Mouse (Mus musculus) embryonic facial prominence, embryonic 11.5 days (tissue): ENCODE data around the gene Rnaseh2a. TPM values are rescaled to one million over a fixed set of nuclear protein-coding genes. Genes with fewer than 3 reads are reported as not detected.

ENCODE experiments used
- ATAC-seq: fragments of 200-750 bp; cut with Nextera tagmentation; replicated peaks from 2 replicates; pipeline ENCODE4 v1.8.0; 2017; ENCODE audit warnings: low read depth; ENCODE audit not compliant: insufficient number of reproducible peaks, low FRiP score, low TSS enrichment
- DNase-seq: peaks from one replicate; pipeline ENCODE4 v3.0.0-alpha.2; 2015; ENCODE audit warnings: low spot score
- H3K27ac ChIP-seq: fragments of 300-500 bp; sonication (generic); replicated peaks from 2 replicates; pipeline ENCODE4 v1.5.1; 2014; ENCODE audit warnings: mild to moderate bottlenecking, low read depth, low read length, control low read depth
- H3K27me3 ChIP-seq: fragments of 300-500 bp; sonication (generic); 2 replicates; pipeline ENCODE4 v1.6.1; 2014; ENCODE audit warnings: mild to moderate bottlenecking, low read length, moderate library complexity, mixed read lengths; ENCODE audit not compliant: control insufficient read depth, insufficient read depth
- H3K36me3 ChIP-seq: fragments of 300-500 bp; sonication (generic); replicated peaks from 2 replicates; pipeline ENCODE4 v1.6.1; 2014; ENCODE audit warnings: low read depth, mild to moderate bottlenecking, low read length, moderate library complexity, mixed read lengths; ENCODE audit not compliant: control insufficient read depth, insufficient read depth
- H3K4me1 ChIP-seq: fragments of 300-500 bp; sonication (generic); 2 replicates; pipeline ENCODE4 v1.6.1; 2014; ENCODE audit warnings: low read length, mixed read lengths; ENCODE audit not compliant: control insufficient read depth, insufficient read depth
- H3K4me2 ChIP-seq: fragments of 300-500 bp; sonication (generic); 2 replicates; pipeline ENCODE4 v1.6.1; 2014; ENCODE audit warnings: low read depth, mild to moderate bottlenecking, control low read depth, low read length, moderate library complexity
- H3K4me3 ChIP-seq: fragments of 300-500 bp; sonication (generic); 2 replicates; pipeline ENCODE4 v1.5.1; 2014; ENCODE audit warnings: low read depth, low read length, control low read depth
- H3K9ac ChIP-seq: fragments of 300-500 bp; sonication (generic); replicated peaks from 2 replicates; pipeline ENCODE4 v1.6.1; 2014; ENCODE audit warnings: mild to moderate bottlenecking, control low read depth, low read length
- H3K9me3 ChIP-seq: fragments of 300-500 bp; sonication (generic); replicated peaks from 2 replicates; pipeline ENCODE4 v1.6.1; 2016; ENCODE audit warnings: mild to moderate bottlenecking, low read length, inconsistent platforms, mixed read lengths; ENCODE audit not compliant: control insufficient read depth
- WGBS: fragments of 180-500 bp; shearing (Covaris S2); extraction: QIAGEN DNeasy Blood & Tissue Kit; methylation state at CpG from one replicate; pipeline ENCODE4 v1.1.7; 2014; 5-methylcytosine and 5-hydroxymethylcytosine counted together
- polyA plus RNA-seq: library from polyadenylated mRNA; unstranded; fragments of >200 nt; fragmentation: Nextera tagmentation; extraction: Ambion mirVana; gene quantifications from 2 replicates; pipeline ENCODE4 v1.2.1, GENCODE M21; 2014

Gene Rnaseh2a
- polyA plus RNA-seq, 1 experiment from 2014 or later: 109 TPM

DNA sequence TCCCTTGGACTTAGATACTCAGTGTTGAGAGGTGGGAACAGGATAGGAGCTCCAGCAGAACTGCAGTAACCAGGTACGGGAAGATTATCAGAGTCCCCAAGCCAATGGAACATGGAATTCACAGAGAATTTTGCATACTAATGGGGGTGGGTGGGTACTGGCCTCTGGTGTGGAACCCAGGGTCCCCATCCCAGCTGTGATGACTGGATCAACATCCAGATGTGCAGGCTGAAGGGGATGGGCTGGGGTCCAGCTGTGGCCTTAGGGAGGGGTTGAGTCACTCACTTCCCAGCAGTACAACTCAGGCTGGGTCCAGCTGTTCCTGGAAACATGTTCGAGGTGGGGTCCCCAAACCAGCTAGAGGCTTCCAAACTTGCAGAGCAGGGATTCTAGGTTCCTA, 18.3 kb upstream of the Rnaseh2a start:
- H3K4me3 ChIP-seq: no peak overlapping the region
- DNase-seq: no peak
- H3K27me3 ChIP-seq: no peaks in the 10 kb centered on the region
- H3K9ac ChIP-seq: no peak overlapping the region
- H3K9me3 ChIP-seq: no peaks in the 10 kb centered on the region
- no peak for ATAC-seq
- no peaks in the 10 kb centered on the region for H3K36me3 ChIP-seq
- WGBS: 79% methylated on average over 2 of the region's 2 CpGs
- H3K4me1 ChIP-seq: peaks cover 11% of the 10 kb centered on the region
- no peak overlapping the region for H3K27ac ChIP-seq
- H3K4me2 ChIP-seq: no peak overlapping the region

DNA sequence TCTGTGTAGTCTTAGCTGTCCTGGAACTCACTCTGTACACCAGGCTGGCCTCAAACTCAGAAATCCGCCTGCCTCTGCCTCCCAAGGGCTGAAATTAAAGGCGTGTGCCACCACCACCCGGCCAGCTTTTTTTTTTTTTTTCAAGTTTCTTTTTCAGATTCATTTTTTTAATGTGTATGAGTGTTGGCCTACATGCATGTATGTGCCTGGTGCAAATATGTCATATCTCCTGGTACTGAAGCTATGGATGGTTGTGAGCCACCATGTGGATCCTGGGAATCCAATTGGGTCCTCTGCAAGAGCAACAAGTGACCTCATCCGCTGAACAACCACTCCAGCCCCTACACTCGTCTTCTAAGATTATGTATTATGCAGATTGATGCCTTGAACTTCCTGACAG, 17.8 kb upstream of the Rnaseh2a start:
- H3K36me3 ChIP-seq: no peaks in the 10 kb centered on the region
- H3K9ac ChIP-seq: no peak overlapping the region
- no peak overlapping the region for H3K27ac ChIP-seq
- no peak for ATAC-seq
- H3K4me1 ChIP-seq: peaks cover 11% of the 10 kb centered on the region
- no peaks in the 10 kb centered on the region for H3K27me3 ChIP-seq
- H3K4me3 ChIP-seq: no peak overlapping the region
- no peaks in the 10 kb centered on the region for H3K9me3 ChIP-seq
- H3K4me2 ChIP-seq: no peak overlapping the region
- WGBS: 87% methylated on average over 5 of the region's 5 CpGs
- no peak for DNase-seq

DNA sequence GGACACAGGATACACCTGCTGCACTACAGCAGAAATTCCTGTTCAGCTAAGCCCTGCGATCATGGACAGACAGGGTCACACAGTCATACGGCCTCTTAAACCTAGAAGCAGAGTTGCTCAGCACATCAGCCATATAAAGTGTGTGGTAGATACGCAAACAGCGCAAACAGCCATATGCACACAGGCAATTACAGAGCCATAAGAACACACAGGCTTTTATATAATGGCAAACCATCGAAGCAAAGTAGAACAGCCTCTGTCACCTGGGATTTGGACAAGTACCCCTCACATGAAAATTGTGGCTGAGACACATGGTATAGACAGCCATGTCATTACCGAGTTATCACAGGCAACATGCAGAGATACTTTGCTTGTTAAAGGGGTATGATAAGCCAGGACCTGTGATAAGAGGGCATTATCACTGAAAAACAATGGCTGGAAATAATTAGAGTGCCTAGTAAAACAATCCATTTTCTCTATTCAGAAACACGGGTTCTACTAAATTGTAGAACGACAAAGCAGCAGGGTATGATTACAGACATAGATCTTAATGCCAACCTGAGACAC, 16.9 kb upstream of the Rnaseh2a start:
- Histone ChIP-seq H3K4me1 (peaks cover 11% of the 10 kb centered on the region), H3K36me3 (no peaks in the 10 kb centered on the region), H3K9me3 (no peaks in the 10 kb centered on the region), H3K27me3 (no peaks in the 10 kb centered on the region), H3K27ac (no peak overlapping the region), H3K4me3 (peak overlapping the region; percentile 44), H3K4me2 (peak overlapping the region; percentile 99), H3K9ac (peak overlapping the region; percentile 57)
- WGBS: 40% methylated on average over 8 of the region's 8 CpGs
- DNase-seq (no peak), ATAC-seq (no peak)

GRCm38 (mm10) chr8:84985684-84986378, 16.3 kb upstream of the Rnaseh2a start:
- H3K36me3 ChIP-seq: no peaks in the 10 kb centered on the region
- H3K9me3 ChIP-seq: no peaks in the 10 kb centered on the region
- peak overlapping the region; percentile 99 for H3K4me2 ChIP-seq
- H3K27me3 ChIP-seq: no peaks in the 10 kb centered on the region
- peak overlapping the region; percentile 57 for H3K9ac ChIP-seq
- H3K4me1 ChIP-seq: peaks cover 13% of the 10 kb centered on the region
- ATAC-seq (no peak), DNase-seq (peak; percentile 89)
- 0% methylated on average over 53 of the region's 53 CpGs for WGBS
- H3K4me3 ChIP-seq: peak overlapping the region; percentile 44
- 0 out of 2 replicates have a peak overlapping the region, but pooled peaks have one; percentile 28 for H3K27ac ChIP-seq

DNA sequence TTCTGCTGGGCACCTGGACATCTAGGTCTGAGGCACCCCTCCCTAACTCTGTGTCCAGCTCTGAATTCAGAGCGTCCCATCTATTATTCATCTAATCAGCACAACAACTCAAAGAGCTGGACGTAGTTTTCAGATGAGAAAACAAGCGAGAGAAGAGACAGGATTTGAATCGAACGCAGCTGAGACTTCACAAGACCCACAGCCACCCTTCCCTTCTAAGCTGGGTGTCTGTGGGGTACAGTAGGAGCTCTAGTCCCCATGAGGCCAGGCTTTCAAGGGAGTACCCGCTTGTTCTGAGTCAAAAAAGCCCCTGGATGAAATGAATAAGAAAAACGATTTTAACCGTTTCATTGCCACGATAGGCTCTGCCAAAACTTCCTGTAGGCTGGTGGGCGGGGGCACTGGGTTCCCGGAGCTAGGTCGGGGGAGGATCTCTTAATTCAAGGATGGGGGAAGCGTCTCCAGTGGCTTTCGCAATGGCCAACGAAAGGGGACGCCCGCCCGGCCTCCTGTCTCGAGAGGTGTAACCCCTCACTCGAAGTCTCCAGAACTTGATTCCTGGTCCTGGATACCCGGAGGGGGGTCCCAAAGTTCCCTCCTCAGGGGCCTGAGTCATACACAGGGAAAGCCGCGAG, 15.6 kb upstream of the Rnaseh2a start:
- no peaks in the 10 kb centered on the region for H3K36me3 ChIP-seq
- peak overlapping the region; percentile 57 for H3K9ac ChIP-seq
- 0% methylated on average over 23 of the region's 23 CpGs for WGBS
- ATAC-seq (no peak), DNase-seq (peak; percentile 57)
- H3K9me3 ChIP-seq: no peaks in the 10 kb centered on the region
- peak overlapping the region; percentile 99 for H3K4me2 ChIP-seq
- H3K27ac ChIP-seq: peak overlapping the region; percentile 41; the same call in 1 of the 2 replicates
- peaks cover 3% of the 10 kb centered on the region; the same call in 1 of the 2 replicates for H3K27me3 ChIP-seq
- H3K4me1 ChIP-seq: peaks cover 15% of the 10 kb centered on the region
- H3K4me3 ChIP-seq: peak overlapping the region; percentile 44

GRCm38 (mm10) chr8:84984294-84985048, 14.9 kb upstream of the Rnaseh2a start:
- WGBS: 5% methylated on average over 16 of the region's 16 CpGs
- Histone ChIP-seq H3K36me3 (no peaks in the 10 kb centered on the region), H3K9ac (no peak overlapping the region; the same call in 1 of the 2 replicates), H3K27me3 (peaks cover 3% of the 10 kb centered on the region; the same call in 1 of the 2 replicates), H3K4me1 (peaks cover 17% of the 10 kb centered on the region), H3K27ac (peak overlapping the region; percentile 41), H3K4me2 (peak overlapping the region; percentile 99), H3K9me3 (no peaks in the 10 kb centered on the region), H3K4me3 (peak overlapping the region; percentile 44; the same call in 1 of the 2 replicates)
- DNase-seq: no peak
- ATAC-seq: no peak

GRCm38 (mm10) chr8:84982499-84983011, 13.0 kb upstream of the Rnaseh2a start:
- peaks cover 24% of the 10 kb centered on the region for H3K4me1 ChIP-seq
- no peak overlapping the region for H3K4me2 ChIP-seq
- H3K27me3 ChIP-seq: peaks cover 15% of the 10 kb centered on the region
- no peaks in the 10 kb centered on the region for H3K9me3 ChIP-seq
- DNase-seq (no peak), ATAC-seq (no peak)
- H3K27ac ChIP-seq: no peak overlapping the region
- no peak overlapping the region for H3K9ac ChIP-seq
- H3K36me3 ChIP-seq: no peaks in the 10 kb centered on the region
- no peak overlapping the region for H3K4me3 ChIP-seq
- 64% methylated on average over 3 of the region's 3 CpGs for WGBS
